Mouse (Mus musculus) E14TG2a.4 (cell line): ENCODE measurements around the gene Tspan1.

ENCODE experiments used
- CTCF ChIP-seq: conservative IDR thresholded peaks from 2 replicates; pipeline ENCODE4 v1.5.1; 2014; ENCODE audit warnings: low read length
- POU5F1 ChIP-seq: IDR thresholded peaks from 2 replicates; pipeline ENCODE4 v1.6.1; 2014; ENCODE audit warnings: low read length, borderline replicate concordance

GRCm38 (mm10) chr4:116173072-116173471 lies 5.7 kb upstream of the Tspan1 start, which contains the start of the genes 1700042G07Rik and Gm49337:
- TF ChIP-seq CTCF (no peak), POU5F1 (no peak)
